Mouse (Mus musculus) kidney, postnatal 14 days (tissue): ENCODE data around the gene Efna5.
A peak's percentile ranks its signal among the peaks of the same experiment; 100 is the strongest.

Source experiments
- DNase-seq: peaks from one replicate; pipeline ENCODE4 v3.0.0; 2022; ENCODE audit warnings: mixed read lengths

The Efna5 gene

GRCm38 (mm10) chr17:62744239-62744638 is 136.9 kb downstream of the Efna5 start:
- DNase-seq = no peak

DNA sequence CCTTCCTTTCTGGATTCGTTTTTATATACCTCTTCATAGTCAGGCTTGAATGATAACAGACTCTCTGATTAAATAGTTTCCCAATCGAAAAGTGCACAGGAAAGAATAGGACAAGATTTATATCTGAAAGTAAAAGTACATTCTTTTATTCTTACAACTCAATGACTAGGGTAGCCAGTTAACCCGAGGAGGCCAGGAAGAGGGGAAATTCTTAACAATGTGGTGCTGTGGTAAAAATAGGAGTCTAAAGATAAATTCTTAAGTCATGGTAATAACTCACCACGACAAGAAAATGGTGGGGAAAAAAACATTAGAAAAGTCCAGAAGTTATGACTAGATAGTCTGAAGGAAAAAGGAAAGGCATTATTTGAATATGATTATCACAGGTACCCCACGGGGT is 139.4 kb downstream of the Efna5 start:
- DNase-seq = no peak

DNA sequence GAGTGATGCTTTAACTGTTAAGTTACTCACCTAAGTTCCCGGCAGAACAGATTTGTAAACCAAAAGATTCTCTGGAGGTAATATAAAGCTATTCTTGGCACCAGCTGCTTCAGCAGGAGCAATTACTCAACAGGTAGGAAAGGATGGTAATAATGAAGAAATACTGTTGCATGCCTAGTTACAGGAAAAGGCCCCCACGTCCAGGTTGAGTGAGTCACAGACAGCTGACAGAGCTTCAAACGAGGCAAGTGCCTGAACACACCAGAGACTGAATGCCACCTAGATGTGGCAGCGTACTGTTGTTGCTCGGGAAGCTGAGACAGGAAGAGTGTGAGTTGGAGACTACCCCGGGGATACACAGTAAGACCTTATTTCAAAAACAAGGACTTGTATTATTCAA is 140.1 kb downstream of the Efna5 start:
- DNase-seq = no peak

DNA sequence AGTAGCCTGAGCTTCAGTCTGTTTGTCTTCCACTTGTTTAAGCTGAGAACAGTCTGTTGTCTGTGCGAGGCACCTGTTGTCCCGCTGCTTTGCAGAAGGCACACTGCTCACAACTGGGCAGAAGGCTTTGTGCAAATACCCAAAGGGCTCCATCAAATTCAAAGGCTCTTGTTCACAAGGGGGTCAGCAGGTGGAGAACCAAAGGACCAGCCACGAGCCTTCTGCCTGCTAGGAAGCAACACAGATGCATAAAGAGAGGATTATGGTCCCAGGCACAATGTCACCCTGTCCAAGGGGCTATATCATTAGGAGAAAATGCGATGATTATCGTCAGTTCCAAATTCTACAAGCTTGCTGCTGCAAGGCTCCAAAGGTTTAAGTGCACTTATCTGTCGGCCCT is 141.1 kb downstream of the Efna5 start:
- no peak for DNase-seq

DNA sequence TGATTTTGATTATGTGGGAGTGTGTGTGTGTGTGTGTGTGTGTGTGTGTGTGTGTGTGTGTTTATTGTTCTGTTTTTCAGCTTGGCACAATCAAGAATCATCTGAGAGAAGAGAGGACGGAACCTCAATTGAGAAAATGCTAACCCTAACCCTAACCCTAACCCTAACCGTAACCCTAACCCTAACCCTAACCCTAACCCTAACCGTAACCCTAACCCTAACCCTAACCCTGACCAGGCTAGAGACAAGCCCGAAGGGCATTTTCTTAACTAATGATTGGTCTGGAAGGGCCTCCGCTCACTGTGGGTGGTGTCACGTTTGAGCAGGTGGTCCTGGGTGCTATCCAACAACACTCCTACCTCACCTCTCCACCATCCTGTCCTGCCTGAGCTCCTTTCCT is 143.7 kb downstream of the Efna5 start:
- DNase-seq = no peak

GRCm38 (mm10) chr17:62735943-62736342 is 145.2 kb downstream of the Efna5 start:
- no peak for DNase-seq

DNA sequence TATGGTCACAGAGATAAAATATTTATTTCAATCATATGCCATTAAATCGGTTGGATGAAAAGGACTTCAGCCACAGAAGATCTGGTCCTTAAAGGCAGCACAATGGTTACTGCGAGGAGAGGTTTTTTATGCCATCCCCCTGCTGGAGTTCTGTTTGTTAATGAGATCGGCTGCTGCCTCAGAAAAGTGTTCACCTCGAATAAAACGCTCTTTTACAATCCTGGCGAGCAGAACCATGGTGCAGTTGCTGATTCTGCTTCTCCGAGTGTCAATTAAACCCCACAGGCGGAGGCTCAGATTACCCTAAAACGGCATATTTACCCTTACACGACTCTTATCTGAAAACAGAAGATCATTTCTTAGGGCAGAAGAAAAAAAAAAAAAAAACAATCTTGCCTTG is 146.2 kb downstream of the Efna5 start:
- DNase-seq = no peak

GRCm38 (mm10) chr17:62734067-62734466 is 147.1 kb downstream of the Efna5 start:
- DNase-seq = no peak

GRCm38 (mm10) chr17:62729754-62730470 is 151.2 kb downstream of the Efna5 start:
- no peak for DNase-seq

GRCm38 (mm10) chr17:62728142-62728917 is 152.8 kb downstream of the Efna5 start:
- no peak for DNase-seq

DNA sequence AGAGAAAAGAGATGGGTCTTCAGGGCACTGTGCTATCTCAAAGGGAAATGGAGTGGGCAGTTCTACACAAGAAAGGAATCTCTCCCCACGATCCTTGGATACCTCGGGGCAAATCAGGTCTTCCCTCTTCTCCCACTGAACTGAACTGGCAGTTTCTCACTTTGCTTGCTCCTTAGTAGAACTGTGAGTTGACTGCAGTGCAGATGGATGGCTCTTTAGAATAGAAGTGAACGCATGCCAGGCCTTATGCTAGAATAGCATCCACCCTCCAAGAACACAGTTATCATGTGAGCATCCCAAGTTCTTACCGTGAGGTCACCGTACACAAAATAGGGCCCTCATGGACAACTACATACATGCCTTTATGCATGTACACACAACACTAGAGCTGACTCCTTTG is 155.0 kb downstream of the Efna5 start:
- DNase-seq = no peak

- DNase-seq = no peak
Observed at GRCm38 (mm10) chr17:62722962-62723361, 158.2 kb downstream of the Efna5 start.

- no peak for DNase-seq
Observed at GRCm38 (mm10) chr17:62721595-62721994, 159.5 kb downstream of the Efna5 start.

DNA sequence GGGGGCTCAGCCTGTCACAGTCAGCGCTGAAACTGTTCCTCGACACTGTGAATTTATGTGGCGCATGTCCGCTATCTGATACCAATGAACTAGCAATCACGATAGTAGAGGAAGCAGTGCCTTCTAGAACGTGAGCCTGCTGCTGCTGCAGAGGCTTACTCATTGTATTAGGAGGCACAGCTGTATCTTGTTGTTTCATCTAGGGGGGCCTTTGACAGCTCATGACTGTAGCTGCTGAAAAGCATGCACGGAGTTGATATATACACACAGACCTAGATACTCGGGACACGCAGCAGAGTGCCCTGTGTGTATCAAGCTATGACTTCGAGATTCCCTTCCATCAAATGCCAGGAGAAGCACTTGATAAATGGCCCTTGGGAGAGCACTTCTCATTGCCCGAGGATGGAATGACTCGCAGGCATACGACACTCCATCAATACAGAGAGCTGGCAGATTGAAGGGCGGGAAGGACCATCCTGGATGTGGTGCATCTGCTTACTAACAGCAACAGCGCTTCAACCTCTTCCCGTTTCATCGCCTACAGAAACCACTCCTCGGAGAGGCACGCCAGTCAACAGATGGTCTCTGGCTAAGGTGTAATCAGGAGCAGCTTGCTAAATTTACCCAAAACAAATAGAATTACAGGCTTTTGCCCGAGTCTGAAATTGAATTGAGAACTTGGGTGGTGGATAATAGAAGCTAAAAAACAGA is 160.2 kb downstream of the Efna5 start:
- DNase-seq = no peak

DNA sequence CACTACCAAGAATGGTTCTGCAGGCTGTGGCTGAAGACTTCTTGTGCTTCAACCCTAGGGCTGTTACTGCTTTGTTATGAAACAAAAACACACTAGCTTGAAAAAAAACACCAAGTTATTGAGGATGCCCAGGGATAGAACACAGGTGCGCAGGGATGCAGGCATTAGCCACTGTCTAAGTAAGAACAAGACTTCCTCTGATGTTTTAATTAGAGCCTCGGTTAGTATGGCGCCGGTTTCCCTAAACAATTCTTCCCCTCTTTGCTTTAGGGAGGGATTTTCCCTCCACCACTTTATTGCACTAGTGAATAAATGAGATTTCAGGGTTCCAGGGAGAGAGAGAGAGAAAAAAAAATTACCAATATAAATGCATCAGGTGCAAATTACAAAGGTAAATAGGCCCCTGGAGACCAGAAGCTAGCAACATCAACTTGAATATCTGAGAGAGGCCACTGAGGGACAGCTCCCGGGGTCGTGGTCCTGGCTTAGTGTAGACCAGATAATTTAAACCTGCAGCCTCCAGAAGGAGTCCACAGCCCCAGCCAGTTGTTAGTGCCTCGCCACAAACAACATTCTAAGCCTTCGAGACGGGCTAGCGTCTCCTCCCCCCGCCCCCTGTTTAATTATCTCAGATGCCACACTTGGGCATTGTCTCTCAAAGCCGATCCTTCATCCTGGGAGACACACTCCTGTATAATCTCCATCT is 163.5 kb downstream of the Efna5 start:
- no peak for DNase-seq

- DNase-seq = no peak
Observed at GRCm38 (mm10) chr17:62713455-62713854, 167.7 kb downstream of the Efna5 start.

DNA sequence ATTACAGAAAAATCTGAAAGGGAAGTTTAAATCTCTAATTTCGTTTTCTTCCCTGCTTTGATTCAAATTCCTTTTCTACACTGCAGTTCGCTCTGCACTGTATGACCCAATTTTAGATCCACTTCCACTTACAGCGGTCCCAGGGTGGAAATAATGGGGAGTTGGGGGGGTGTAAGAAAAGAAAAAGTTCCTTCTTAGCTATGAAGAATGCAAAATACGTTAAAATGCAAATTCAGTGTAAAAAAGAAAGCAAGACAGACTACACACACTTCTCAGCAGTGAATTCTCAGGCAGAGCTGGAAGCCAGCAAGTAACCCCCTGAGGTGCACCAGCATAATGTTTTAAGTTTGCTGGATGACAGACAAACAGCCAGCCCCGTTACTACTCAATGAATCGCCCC is 174.7 kb downstream of the Efna5 start:
- no peak for DNase-seq

GRCm38 (mm10) chr17:62702020-62702814 is 178.9 kb downstream of the Efna5 start:
- no peak for DNase-seq

DNA sequence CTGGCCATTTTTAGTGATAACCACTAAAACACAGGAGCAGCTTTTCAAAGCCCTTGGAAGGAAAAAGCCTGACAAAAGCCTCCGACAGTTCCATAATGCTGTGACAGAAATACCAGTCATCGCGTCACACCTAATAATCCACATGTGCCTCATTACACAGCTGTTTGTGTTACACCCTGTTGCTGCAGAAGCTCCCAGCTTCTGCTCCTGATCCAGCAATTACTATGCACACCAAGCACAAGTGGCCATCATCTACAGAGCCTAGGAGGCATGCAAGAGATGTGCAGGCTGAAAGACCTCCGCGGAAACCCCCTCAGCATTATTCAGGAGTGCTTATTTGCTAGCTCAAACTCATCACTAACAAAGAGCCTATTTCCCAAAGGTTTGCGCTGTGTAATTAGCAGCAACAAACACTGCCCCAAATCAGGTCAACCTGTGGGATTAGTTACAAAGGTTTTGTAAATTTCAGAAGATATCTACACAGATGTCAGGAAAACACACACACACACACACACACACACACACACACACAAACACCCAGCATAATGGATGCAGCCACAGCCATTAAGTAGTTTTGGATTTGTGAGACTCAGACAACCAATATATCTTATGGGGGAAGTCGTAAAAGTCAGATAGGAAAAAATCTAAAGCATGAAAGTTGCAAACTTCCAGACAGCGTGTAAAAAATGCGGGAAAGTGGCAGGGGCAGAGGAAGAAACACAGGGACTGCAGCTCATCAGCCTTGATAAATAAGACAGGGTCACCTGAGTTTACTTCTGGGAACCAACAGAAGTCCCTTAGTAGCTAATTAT is 180.1 kb downstream of the Efna5 start:
- DNase-seq = peak; percentile 24

DNA sequence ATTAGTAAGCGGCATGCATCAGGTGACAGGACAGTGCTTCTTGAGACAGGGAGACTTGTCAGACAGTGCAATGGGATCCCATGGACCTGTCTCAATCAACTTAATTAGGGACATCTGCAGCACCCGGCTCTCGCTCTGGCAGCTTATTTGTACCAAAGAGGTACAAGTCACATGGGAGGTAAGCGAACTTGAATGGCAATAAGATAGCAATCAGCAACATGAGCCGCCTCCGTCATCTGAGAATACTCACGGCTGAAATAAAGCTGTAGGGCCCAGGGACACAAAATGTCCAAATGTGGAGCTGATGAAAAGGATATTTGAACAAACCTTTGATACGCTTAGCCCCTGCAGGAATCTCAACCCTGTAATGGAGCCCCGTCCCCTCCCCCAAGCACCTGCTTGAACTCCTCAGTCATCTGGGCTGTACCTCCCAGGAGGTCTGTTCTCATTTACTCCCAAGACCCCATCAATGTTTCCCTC is 186.1 kb downstream of the Efna5 start:
- DNase-seq = no peak

DNA sequence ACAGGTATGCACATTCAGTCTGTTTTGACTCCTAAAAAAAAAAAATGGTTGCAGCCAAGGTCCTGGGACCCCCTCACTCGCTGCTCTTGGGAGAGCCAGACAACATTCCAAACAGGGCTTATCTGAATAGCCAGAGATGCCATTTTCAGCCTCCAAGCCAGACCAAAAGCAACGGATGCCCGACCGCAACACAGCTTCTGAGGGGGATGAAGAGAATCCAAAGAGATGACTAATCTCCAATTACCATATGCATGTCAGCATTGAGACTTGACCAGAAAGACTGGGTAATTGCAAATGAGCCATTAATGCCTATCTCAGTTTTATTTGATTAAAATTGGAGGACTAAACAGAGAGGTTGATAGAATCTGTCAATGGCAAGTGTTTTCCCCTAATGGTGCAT is 188.9 kb downstream of the Efna5 start:
- no peak for DNase-seq
